Mouse (Mus musculus): ENCODE data around the gene Rpl7a. TPM values are rescaled to one million over a fixed set of nuclear protein-coding genes. Genes with fewer than 3 reads are reported as not detected.
A peak's percentile ranks its signal among the peaks of the same experiment; 100 is the strongest.

The Rpl7a gene
- total RNA-seq (2012; rRNA removed) (3,395 and 3,529 TPM in 2 replicates), total RNA-seq (2014; rRNA removed) (3,077 and 3,396 TPM in 2 replicates), polyA plus RNA-seq (2012; ENCODE audit: insufficient read length, low read depth) (1,126 and 1,142 TPM in 2 replicates)

DNA sequence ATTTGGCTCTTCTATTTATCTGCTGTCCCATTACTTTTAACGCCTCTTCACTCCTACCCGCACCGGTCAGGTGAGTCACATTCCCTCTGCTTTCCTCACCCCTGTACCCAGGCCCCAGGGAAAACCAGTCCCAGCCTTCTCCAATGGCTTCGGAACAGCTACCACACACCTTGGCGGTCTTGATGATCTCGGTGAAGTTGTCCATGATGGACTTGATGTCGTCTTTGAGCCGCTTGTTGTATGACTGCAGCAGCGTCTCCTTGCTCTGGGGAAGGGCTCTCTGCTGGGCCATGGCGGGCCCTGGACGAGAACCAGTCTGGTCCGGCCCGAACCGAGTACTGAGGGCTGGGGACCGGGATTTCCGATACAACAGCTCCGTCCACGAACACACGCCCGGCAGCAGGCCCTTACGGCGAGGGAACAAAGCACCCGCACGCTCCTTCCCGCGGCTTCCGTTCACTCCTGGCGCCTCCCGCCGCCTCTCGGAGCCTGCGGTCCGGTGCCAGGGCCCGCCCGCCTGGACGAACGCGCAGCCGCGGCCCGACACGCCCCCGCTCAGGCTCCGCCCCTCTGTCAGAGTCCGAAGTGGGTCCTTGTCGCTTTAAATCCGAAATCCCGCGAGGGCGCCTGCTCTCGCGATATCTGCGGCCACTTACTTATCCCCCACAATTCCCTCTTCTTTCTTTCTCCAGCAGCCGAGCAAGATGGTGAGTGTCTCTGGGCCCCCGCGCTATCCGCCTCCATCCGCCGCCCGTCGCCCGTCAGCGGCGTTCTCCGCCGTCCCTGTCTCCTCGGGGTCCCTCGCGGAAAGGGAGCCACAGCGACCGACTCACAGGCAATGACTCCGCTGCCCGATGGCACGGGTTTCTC lies at the start of gene Rpl7a, which contains the start of gene Med22:
Gene Rpl7a, plus strand, starts transcription at position 641 of the 870 bp plus-strand sequence.
Gene Med22, minus strand, starts transcription at position 554 of the 870 bp plus-strand sequence.
- peak within 1 kb of the TSS; percentile 83 for H3K27ac ChIP-seq (ENCODE audit: insufficient read depth, low read depth)
- peak within 1 kb of the TSS; percentile 90 for H3K4me2 ChIP-seq (ENCODE audit: insufficient read depth, low read depth, poor library complexity, severe bottlenecking)
- DNase-seq (ENCODE audit: extremely low read depth) = peak; percentile 98
- dilution Hi-C loops (cut with MboI; ENCODE audit: extremely low pct_ligation_motif_present, extremely low pct_unique_long_range_greater_than_20kb, low sequenced_read_pairs) (no loop called here), in situ Hi-C loops (cut with MboI; ENCODE audit: low pct_ligation_motif_present, low pct_unique_long_range_greater_than_20kb, low sequenced_read_pairs) (no loop called here)
- H3K4me1 ChIP-seq (ENCODE audit: control insufficient read depth in 1 of 2, insufficient read depth in 2 of 2) = peaks cover 21 to 52% of the 10 kb centered on the region in 2 experiments
- H3K9me3 ChIP-seq (replicated peaks; ENCODE audit: low read length) = no peaks in the 10 kb centered on the region
- peaks cover 70% of the 10 kb centered on the region for H3K79me2 ChIP-seq (replicated peaks; ENCODE audit: control insufficient read depth, extremely low read depth, insufficient read depth, poor library complexity, severe bottlenecking)
- H3K36me3 ChIP-seq (replicated peaks in 1 of 2; ENCODE audit: control insufficient read depth in 1 of 2, insufficient read depth in 1 of 2, low read length in 1 of 2) = peaks cover 59 to 72% of the 10 kb centered on the region in 2 experiments
- H3K9ac ChIP-seq (ENCODE audit: insufficient read depth, low read depth) = peak within 1 kb of the TSS; percentile 98
- TF ChIP-seq ZKSCAN1 (IDR thresholded peaks at IDR 0.05; ENCODE audit: borderline replicate concordance, low read depth, low read length) = no peak
- TF ChIP-seq POLR2A (IDR thresholded peaks at IDR 0.05; ENCODE audit: low read depth, low read length) = peak; percentile 99
- peak; percentile 97 for TF ChIP-seq TCF12 (IDR thresholded peaks at IDR 0.05; ENCODE audit: low read depth, low read length)
- peak; percentile 80 for TF ChIP-seq HCFC1 (IDR thresholded peaks at IDR 0.05; ENCODE audit: low read depth, low read length)
- no peak for TF ChIP-seq PAX5 (IDR thresholded peaks at IDR 0.05; ENCODE audit: low read length)
- TF ChIP-seq E2F4 (IDR thresholded peaks at IDR 0.05; ENCODE audit: insufficient replicate concordance, low read depth, low read length) = no peak
- peak; percentile 93 for TF ChIP-seq KAT2A (IDR thresholded peaks at IDR 0.05; ENCODE audit: insufficient replicate concordance, low read length)
- TF ChIP-seq SMC3 (IDR thresholded peaks at IDR 0.05; ENCODE audit: low read depth, low read length) = no peak
- TF ChIP-seq BHLHE40 (IDR thresholded peaks at IDR 0.05; ENCODE audit: low read depth, low read length) = peak; percentile 43; the same call in 1 of the 2 replicates
- TF ChIP-seq CTCF (conservative IDR thresholded peaks at IDR 0.05 in 1 of 2, IDR thresholded peaks at IDR 0.05 in 1 of 2; ENCODE audit: low read depth in 2 of 2, low read length in 2 of 2) = no peak
- no peak for TF ChIP-seq ETS1 (conservative IDR thresholded peaks at IDR 0.05; ENCODE audit: low read depth, low read length)
- no peak for TF ChIP-seq USF2 (conservative IDR thresholded peaks at IDR 0.05; ENCODE audit: low read depth, low read length)
- TF ChIP-seq RAD21 (IDR thresholded peaks at IDR 0.05; ENCODE audit: low read depth, low read length) = no peak
- peak; percentile 97 for TF ChIP-seq NELFE (IDR thresholded peaks at IDR 0.05; ENCODE audit: low read depth, low read length)
- TF ChIP-seq MYC (IDR thresholded peaks at IDR 0.05; ENCODE audit: low read depth, low read length) = peak; percentile 82
- TF ChIP-seq ZMIZ1 (IDR thresholded peaks at IDR 0.05; ENCODE audit: low read depth, low read length) = peak; percentile 94
- TF ChIP-seq MXI1 (IDR thresholded peaks at IDR 0.05; ENCODE audit: low read depth, low read length) = peak; percentile 73
- peak; percentile 84 for TF ChIP-seq SIN3A (IDR thresholded peaks at IDR 0.05; ENCODE audit: low read length)
- no peak for TF ChIP-seq GABPA (IDR thresholded peaks at IDR 0.05; ENCODE audit: insufficient replicate concordance, low read depth, low read length)
- TF ChIP-seq CHD2 (IDR thresholded peaks at IDR 0.05; ENCODE audit: low read length) = peak; percentile 99
- no peak for TF ChIP-seq JUN (IDR thresholded peaks at IDR 0.05; ENCODE audit: insufficient read depth, low read depth, low read length)
- peak; percentile 13; the same call in 1 of the 2 replicates for TF ChIP-seq UBTF (IDR thresholded peaks at IDR 0.05; ENCODE audit: low read depth, low read length)
- TF ChIP-seq NRF1 (IDR thresholded peaks at IDR 0.05; ENCODE audit: low read depth, low read length) = peak; percentile 84
- no peak for TF ChIP-seq MAFK (IDR thresholded peaks at IDR 0.05; ENCODE audit: insufficient replicate concordance, low read length)
- TF ChIP-seq CHD1 (IDR thresholded peaks at IDR 0.05; ENCODE audit: low read depth, low read length) = no peak
- TF ChIP-seq ZC3H11A (IDR thresholded peaks at IDR 0.05; ENCODE audit: low read depth, low read length) = no peak
- peak; percentile 3; the same call in 1 of the 2 replicates for TF ChIP-seq RCOR1 (conservative IDR thresholded peaks at IDR 0.05; ENCODE audit: low read depth, low read length)
- peak; percentile 95 for TF ChIP-seq TBP (conservative IDR thresholded peaks at IDR 0.05; ENCODE audit: low read depth, low read length)
- TF ChIP-seq MAX (IDR thresholded peaks at IDR 0.05; ENCODE audit: low read length) = peak; percentile 3; the same call in 1 of the 2 replicates
- no peak for TF ChIP-seq EP300 (IDR thresholded peaks at IDR 0.05; ENCODE audit: low read length)
- no peak for TF ChIP-seq MAZ (IDR thresholded peaks at IDR 0.05; ENCODE audit: low read depth, low read length)
- no peak for TF ChIP-seq JUND (conservative IDR thresholded peaks at IDR 0.05; ENCODE audit: low read depth, low read length)
- TF ChIP-seq USF1 (IDR thresholded peaks at IDR 0.05; ENCODE audit: low read depth, low read length) = no peak
- 0 out of 2 replicates have a peak, but pooled peaks have one; percentile 7 for TF ChIP-seq IRF4 (IDR thresholded peaks at IDR 0.05; ENCODE audit: low read depth, low read length)
- TF ChIP-seq ZNF384 (IDR thresholded peaks at IDR 0.05; ENCODE audit: low read depth, low read length) = no peak
- TF ChIP-seq POLR2AphosphoS2 (IDR thresholded peaks at IDR 0.05; ENCODE audit: low read depth, low read length) = peak; percentile 82
- TF ChIP-seq ELF1 (IDR thresholded peaks at IDR 0.05; ENCODE audit: low read depth, low read length) = no peak; the same call in 1 of the 2 replicates
- no peak for TF ChIP-seq MEF2A (IDR thresholded peaks at IDR 0.05; ENCODE audit: borderline replicate concordance, low read depth, low read length)
- peak within 1 kb of the TSS; percentile 69 to 98 (median 97) for H3K4me3 ChIP-seq (replicated peaks in 1 of 3; ENCODE audit: low read depth in 2 of 3, low read length in 2 of 3, poor library complexity in 1 of 3)
- no peaks in the 10 kb centered on the region for H3K27me3 ChIP-seq (replicated peaks)
